Mouse (Mus musculus) heart, postnatal 10 days (tissue): ENCODE measurements at regions not wholly inside any gene's neighbourhood (a gene's known extent, or its start where the extent isn't known, plus 50 kb on each side); places are given as distances from the start of the nearest gene placed in this dataset.

Experiments used
- DNase-seq, 2 experiments: peaks; one replicate each; pipeline ENCODE4 v3.0.0; 2021
- intact Hi-C: fragments of 180-260 bp; cut with DNase I; formaldehyde crosslinking; loops from one replicate; pipeline ENCODE4 v1.15.1; 2025

DNA sequence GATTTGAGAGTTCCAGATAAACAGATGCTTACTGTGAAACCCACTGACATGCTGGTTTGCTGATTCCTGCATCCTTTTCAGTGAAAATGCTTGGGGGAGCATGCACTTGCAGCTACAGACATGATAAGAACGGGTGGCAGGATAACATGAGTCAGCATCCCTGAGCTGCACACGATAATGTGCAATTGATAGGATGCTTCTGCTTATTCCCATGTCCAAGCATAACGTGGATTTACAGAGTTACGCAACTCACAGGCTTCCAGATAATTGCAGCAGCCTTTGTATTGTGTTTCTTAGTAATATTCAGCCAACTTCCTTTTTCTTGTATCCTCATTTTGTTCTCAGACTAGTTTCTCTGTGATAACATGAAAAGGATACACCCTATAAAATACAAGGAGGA is 245.7 kb downstream of the Flrt2 start:
- DNase-seq: no peak
- intact Hi-C loops: no loop called here

DNA sequence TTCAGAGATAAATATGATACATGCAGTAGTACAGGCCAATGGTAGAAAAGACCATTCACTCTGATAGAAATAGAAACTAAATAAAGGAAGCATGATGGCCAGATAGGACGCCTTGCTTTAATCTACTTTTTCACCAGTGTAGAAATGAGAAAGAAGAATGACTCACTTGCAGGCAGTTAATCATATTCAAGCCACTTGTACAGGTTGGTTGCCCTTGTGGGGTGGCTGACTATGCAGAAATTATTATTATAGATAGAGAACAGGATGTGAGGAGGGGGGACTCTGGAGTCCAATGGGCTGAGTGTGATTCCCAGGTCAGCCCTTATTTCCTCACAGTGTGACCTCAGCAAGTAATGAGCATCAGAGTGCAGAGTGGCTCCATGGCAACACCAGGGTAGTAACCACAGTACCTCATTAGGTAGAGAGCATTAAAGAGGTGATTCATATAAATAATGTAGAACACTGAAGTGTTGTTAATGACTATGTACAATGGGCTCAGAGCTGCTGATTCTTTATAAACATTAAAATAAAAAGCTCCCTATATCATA is 248.5 kb downstream of the Flrt2 start:
- intact Hi-C loops: no loop called here
- DNase-seq: no peak

DNA sequence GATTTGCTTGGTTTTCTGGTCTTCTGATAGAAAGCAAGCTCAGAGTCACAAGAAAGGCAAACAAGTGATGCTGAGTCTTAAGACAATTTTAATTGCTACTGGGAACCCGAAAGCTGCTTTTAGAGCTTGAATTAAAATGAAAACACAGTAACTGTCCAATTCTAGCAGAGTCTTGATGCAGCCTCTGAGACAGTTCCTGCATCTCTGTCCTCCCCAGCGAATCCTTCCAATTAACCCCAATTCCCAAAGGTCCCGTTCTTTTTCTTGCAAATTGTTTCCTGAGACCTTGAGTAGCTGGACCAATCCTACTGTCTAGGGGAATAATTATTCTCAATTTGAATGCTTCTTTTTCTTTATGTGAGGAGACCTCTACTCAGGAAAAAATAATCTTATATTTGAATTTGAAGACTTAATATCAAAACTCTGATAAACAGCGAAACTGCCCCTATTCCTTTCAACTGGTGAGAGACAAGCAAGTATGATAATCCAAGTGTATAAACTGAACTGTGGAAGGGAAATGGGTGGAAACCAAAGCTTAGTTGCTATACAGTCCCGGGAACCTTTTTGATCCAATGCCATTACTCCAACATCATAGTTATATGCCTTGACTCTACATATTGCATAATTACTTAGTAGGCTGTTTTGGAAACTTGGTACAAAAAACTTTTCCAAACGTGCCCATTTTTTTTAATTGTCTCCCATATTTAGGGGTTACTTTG is 267.9 kb downstream of the Flrt2 start:
- no peak for DNase-seq
- intact Hi-C loops: no loop called here

DNA sequence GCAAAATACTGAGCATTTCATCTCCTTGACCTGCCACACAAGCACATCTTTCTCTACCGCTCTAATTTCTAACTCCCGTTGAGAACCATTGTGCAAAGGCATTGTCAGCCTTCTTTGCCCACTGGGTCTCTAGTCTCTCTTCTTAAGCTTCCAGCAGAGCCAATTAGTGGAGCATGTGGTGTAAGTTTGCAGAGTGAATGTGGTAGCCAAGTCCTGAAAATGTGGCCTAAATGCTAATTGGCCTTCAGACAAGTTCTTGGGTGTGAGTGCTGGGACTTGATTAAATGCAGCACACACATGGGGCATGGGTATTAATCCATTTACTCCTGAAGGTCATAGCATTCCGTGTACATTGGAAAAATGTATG is 268.5 kb downstream of the Flrt2 start:
- DNase-seq: no peak
- intact Hi-C loops: no loop called here

DNA sequence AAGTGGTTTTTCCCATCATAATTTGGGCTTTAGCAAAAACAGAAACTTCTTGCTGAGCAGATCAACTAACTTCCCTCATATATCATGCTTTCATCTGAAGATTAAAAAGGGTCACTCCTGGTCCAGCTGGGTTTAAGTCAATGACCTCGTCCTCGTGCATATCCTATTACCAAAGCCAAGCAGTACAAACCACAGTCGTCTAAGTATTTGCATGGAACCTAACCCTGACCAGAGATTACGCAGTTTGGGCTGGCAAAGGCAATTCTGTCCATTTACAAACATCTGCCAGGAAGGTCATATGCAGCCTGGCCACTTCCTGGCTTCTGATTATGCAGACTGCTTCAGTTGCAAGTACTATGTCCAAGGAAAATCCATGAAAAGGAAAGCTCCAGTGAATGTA is 270.8 kb downstream of the Flrt2 start:
- intact Hi-C loops: no loop called here
- DNase-seq: no peak

DNA sequence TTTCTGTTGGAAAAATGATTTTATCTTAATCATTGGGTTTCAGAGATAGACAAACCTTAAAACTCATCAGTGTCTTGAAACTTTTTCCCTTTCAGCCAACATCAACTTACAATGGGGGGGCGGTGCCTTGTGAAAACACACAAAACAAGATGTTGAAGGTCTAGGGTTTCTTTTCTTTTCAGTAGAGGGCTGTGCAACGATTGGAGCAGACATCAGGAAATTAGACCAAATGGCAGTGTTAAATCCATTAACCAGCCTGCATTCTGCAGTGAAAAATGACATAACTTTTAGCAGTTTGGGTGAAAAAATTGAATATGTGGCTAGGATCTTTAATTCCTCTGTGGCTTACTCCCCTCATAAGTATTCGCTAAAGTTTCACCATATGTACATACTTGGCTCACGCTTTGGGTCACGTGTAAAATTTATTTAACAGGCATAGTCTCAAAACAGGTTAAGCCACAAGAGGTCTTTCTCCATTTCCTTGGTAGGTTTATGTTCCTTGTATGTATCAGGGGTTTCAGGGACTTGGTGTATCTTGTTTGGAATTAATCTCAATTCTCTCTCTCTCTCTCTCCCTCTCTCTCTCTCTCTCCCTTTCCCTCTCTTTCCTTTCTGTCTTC is 296.8 kb downstream of the Flrt2 start:
- no peak for DNase-seq
- intact Hi-C loops: no loop called here

DNA sequence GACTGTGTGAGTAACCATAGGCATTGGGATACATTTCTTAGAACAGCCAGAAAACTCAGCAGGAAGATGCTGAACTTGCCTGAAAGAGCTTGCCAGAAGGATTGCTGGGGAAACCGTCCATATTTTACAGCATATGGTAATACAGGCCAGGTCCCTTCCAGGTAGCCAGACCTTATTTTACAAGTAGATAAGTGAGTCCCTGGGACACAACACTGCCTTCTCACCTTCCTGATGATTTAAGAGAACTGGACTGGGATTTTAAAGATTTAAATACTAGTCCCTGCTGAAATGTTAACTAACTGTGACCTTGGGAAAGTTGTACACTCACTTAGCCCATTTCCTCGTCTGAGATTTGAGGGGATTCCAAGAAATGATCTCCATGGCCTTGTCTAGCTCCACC is 302.9 kb downstream of the Flrt2 start:
- intact Hi-C loops: no loop called here

DNA sequence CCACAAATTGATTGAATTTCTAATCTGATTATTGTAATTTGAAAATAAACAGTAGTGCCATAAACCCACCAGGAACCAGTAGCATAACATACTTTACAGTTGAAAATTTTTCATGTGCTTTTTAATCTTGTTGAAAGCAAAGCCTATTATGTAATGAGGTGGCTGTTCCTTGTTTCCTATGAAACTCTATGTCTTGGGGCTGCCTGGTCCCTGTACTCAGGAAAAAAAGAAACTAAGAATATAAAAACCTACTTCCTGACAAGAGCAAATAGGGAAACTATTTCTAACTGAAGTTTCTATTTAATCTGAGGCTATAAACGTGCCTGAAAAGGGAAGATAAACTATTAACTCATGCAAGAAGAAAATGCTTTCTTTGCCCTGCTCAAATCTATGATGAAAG is 338.2 kb downstream of the Flrt2 start:
- intact Hi-C loops: no loop called here
- no peak for DNase-seq

More for the DNA sequence above, 302.9 kb downstream of the Flrt2 start:
- DNase-seq: peak in 1 of 2 experiments; percentile 1

DNA sequence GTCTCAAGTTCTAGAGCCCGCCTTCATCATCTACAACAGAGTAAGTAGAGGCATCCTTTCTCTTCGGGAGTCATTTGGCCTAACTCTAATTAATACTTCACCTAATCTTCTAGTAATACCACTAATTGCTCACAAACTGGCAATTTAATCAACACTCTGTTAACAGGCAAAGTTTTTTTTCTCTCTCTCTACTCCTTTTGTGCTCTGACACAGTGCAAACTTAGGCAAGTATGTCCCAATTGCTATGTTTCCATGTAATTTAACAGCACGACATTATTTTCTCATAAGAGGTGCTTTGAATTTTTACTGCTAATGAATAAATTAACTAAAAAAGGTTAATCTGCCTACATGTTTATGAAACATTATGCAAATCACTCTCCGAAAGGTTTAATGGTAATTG is 383.3 kb downstream of the Flrt2 start:
- intact Hi-C loops: no loop called here
- DNase-seq: no peak

DNA sequence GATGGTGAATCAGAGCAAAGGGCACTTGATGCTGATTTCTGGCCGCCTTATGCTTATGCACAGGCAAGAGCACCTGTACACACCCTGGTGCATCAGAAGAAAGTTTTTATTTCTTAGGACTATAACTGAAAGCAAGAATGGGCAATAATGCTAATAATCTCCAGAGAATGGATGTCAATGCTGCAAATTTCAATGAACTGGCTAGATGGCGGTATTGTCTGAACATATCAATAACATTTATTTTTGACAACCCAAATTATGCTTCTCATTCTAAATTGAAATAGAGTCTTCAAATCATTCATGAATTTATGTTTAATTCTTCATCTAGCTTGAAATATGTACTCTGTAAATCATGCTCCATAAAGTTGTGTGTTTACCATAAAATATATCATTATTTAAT is 399.0 kb downstream of the Flrt2 start:
- intact Hi-C loops: no loop called here
- DNase-seq: no peak

DNA sequence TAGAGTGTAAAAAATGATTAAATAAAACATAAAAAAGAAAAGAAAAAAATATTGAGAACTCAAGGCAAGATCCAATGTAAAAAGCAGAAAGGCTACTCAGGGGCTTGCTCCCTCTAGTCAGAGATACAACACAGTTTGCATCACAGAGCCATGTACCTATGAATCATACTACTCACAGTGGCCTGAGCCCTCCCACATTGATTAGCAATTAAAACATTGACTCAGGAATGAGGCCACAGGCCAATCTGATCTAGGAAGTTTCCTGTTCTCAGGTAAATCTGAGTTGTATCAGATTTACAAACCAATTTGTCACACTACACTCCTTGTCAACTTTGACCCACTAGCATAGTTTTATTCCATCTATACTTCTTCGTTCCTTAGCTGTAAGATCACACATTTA is 414.2 kb downstream of the Flrt2 start:
- intact Hi-C loops: no loop called here
- DNase-seq: no peak

DNA sequence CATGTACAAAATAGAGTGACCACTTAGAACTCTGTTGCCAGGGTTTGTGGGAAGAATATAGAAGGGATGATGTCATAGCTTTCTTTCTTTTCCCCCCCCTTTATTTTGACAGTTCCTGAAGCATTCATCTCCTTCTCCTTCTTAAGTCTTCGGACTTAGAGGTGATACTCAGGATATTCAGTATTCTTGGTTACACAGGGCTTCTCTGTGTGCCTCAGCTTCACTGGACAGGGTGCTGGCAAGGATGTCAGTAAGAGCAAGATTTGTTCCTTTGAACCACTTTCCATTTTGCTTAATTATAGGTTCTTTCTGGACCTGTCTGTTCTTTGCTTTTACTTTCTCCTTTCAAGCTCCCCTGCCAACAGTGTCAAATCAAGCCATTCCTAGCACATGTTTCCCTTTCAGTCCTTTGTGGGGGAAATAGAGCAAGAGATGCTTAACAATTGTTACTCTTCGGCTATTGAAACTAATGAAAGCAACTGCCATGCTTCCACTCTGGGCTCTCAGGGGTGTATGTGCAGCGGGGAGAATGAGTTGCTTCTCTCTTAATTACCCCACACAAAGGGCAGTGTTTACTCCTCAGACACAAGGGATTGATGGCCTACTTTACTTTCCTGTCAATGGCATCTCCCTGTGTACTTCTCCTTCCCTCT is 422.8 kb downstream of the Flrt2 start:
- DNase-seq: no peak
- intact Hi-C loops: no loop called here

DNA sequence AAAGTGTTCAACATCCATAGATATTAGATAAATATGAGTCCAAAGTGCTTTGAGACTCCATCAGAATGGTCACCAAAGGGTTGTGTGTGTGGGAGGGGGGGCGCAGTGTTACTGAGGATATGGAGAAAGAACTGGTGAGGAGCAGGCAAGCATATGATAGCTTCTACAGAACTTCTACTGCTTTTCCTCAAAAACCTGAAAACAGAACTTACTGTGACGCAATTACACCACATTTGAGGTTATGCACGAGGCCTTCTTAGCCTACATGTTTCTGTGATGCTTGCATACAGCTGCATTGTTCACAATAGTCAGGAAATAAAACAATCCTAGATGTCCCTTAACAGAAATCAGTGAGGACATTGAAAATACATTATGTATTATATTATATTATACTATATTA is 425.5 kb downstream of the Flrt2 start:
- no peak for DNase-seq
- intact Hi-C loops: no loop called here

DNA sequence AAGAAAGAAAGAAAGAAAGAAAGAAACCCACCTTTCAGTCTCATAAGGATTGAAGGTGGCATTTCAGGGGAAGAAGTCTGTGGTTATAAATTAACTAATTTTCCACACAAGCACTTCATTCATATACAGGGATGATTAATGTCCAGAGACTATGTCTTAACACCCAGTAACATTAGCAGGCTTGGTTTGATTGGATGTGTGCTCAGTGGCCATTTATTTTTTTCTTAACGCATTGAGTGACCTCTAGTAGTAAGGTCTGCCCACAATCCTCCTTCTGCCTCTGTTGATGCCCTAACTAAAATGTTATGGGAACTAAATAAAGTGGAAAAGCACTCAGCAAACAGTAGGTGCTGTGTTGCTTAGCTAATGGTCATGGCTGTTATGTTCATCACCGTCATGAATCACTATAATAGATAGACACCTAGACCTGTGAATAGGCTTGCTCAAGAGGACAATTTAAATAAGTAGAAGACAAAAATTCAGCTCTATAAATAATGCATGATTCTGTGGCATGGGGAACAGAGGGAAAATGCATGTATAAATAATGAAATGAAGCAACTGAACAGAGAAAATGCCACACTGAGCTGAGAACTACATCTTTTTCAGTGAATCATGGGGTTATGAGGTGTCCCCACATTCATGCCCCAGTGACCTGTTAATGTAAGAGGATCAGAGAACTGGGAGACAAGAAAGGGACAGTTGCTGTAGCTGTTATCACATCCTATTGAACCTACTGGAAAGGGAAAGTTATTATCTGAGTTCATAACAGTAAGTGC is 432.3 kb downstream of the Flrt2 start:
- no peak for DNase-seq

DNA sequence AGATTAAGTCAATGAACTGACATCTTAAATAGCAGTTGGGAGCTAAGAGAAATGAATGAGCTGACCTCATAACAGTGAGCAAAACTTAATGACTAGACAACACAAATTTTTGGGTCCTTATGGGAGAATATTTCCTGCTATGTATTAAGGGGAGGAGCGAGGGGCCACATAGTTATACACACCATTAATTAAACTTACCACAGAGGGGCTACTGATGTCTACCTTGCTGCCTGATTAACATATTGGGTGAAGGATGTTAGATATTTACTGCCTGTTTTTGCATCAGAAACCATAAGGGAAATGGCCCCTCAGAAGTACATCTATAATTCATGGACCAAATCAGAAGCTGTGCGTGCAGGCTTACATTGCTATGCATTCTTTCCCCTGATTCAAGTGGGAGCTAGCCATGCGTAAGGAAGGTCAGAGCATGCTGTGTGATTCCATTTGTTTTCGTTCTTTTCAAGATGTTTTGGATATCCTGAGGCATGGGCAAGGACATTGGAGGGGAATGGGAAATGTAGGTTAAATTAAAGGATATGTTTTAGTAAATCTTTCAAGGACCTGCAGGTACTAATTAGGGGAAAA is 437.9 kb downstream of the Flrt2 start:
- no peak for DNase-seq
- intact Hi-C loops: no loop called here

More for the DNA sequence above, 432.3 kb downstream of the Flrt2 start:
- intact Hi-C loops: no loop called here

DNA sequence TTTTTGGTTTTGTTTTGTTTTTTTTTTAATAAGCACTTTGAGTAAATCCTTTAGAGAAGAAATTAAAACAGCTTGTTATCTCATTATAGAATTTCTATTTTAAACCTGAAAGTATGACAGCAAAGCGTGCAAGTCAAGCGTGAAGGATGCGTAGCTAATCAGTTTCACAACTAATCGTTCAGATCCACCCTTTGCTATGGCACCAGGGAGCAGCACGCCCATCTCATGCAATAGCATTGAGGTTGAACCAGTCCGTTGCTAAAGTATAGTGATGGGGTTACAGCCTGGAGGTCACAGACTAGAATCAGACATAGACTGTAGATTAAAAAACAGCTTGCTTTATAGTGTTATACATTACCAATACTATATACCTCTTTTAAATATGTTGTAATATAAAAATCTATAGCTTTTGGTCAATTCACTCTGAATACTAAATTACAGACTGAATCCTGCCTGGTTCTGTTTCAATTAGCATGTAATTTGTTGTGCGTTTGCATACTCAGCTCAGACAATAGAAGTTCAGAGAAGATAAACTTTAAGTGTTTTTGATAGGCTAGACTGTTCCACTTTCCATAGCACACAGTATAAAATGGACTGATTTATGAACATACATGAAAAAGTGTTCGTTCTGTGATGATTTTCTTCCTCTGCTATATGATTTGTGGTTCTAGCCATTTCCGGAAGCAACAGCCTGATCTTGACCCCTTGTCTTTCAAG is 438.9 kb downstream of the Flrt2 start:
- no peak for DNase-seq
- intact Hi-C loops: no loop called here

DNA sequence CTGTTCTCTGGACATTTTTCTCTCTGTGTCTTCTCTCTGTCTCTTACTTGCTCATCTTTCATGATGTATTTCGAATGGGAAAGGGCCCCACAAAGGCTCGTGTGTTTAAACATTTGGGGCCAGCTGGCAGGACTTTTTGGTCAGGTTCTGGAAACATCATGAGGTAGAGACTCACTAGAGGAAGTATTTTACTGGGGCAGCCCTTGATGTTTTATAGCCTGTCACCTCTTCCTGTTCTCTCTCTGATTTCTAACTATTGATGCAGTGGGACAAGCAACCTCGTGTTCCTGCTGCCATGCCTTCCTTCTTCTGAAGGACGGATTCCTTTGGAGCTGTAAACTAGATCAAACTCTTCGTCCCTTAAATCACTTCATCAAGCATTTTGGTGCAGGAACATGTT is 442.1 kb downstream of the Flrt2 start:
- DNase-seq: no peak
- intact Hi-C loops: no loop called here

DNA sequence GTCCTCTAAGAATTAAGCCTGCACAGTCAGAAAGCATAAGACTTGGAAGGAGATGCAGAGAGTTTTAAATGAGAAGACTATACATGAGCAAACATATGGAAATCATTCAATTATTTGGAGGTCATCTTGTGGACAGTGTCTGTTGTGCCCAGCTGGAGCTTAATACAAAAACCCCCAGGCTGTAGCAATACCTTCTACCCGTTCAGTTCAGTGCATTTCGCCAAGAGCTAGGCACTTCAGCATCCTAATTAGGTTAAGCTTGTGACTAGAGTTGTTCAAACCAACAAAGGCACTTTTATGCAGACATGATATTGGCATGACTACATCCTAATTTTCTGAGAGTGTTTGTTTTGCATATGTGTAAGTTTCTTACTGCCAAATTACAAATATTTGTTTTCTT is 449.7 kb downstream of the Flrt2 start:
- intact Hi-C loops: no loop called here
- no peak for DNase-seq

DNA sequence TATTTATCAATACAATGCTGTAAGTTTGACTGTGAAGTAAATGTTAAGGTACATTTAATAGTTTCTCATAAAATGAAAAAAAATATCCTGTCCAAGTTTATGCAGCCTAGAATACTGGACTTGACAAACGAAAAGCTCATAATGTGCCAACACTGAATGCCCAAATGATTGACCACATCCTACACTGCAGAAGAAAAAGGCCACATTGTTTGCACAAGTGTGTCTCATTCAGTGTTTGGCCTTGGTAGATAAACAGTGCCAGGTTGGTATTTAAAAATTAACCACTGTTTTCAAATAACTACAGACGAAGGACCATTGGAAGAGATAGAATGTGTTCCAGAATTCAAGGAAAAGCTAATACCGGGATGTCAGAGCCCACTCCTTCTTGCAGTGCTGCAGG is 462.1 kb downstream of the Flrt2 start:
- no peak for DNase-seq
- intact Hi-C loops: no loop called here

DNA sequence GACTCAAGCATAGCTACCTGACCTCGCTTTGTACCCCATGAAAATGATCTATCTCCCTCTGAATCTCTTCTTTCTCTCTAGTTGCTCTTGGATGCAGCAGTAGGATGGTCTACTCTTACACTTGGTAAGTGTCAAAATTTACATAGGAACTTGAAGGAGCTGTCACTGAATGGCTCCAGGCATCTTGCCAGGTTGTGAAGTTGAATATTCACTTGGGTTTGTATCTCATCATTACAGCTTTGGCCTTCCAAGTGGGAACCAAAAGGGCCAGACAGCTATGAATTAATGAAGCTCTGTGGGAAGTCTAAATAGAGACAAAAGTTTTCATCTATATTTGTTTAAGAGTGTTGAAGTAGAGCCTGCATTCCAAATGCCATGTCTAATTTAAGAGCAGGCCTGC is 475.5 kb downstream of the Flrt2 start:
- DNase-seq: peak; percentile 12 to 16

More for the DNA sequence above, 475.5 kb downstream of the Flrt2 start:
- intact Hi-C loops: no loop called here
